Mouse (Mus musculus) cerebellum, adult 8-10 months (tissue): ENCODE data around the gene Rabl3.
A peak's percentile ranks its signal among the peaks of the same experiment; 100 is the strongest.

ENCODE experiments used
- DNase-seq: peaks from one replicate; pipeline ENCODE4 v3.0.0; 2022

Gene Rabl3

GRCm38 (mm10) chr16:37599326-37599725, 59.6 kb downstream of the Rabl3 start:
- no peak for DNase-seq

GRCm38 (mm10) chr16:37603431-37603830, 63.7 kb downstream of the Rabl3 start:
- no peak for DNase-seq

- DNase-seq, result no peak
Observed at GRCm38 (mm10) chr16:37604243-37604642, 64.6 kb downstream of the Rabl3 start.

DNA sequence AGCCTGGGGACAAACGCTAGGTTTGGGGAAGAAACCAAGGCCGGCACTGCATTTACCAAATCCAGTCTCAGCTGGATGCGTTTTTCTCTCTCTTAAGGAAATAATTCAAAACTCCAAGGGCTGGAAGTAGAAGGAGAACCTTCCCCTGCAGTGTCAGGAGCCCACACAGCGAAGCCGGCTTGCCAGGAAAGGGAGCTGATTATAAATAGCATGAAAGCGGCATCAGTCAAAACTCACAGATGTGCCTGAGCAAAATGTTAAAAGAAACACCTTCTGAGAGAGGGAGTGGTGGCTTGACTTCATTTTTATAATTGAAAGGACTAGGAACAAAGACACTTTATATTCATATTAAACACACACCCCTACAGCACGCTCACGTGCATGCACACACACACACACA, 70.6 kb downstream of the Rabl3 start:
- no peak for DNase-seq

GRCm38 (mm10) chr16:37611072-37611471, 71.4 kb downstream of the Rabl3 start:
- peak; percentile 43 for DNase-seq

DNA sequence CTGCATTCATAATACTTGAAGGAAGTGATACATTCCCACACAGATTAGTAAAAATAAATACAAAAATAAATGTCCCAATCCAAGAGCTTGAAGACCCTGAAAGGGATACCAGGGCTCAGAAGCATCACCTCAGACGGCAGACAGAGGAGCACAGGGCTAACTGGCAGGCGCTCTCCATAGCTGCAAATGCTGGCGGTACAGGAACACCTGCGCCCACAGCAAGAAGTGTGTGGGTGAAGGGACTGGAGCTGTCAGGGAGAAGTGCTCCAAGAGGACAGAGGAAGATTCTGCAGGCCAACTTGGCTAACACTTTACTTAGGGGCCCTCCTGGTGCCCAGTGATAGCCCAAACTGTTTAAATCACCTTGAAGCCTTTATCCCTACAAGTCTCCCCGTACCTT, 72.3 kb downstream of the Rabl3 start:
- peak; percentile 50 for DNase-seq

GRCm38 (mm10) chr16:37614540-37614939, 74.9 kb downstream of the Rabl3 start:
- no peak for DNase-seq

DNA sequence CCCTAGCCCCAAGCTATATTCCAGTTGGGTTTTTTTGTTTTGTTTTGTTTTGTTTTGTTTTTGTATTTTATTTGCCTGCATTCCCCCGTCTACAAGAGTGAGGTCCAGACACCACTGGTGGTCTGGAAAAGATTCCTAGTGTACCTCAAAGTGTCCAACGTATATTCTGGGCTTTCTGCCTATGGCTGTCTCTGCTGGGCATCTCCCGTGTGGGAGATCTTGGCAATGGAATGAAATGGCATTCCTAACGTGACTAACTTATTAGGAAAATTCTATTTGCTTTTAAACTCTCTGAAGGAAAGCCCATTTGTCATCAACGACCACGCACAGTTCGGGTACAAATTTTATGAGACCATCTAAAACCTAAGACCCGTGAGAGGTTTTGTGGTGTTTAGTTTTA, 75.7 kb downstream of the Rabl3 start:
- no peak for DNase-seq

GRCm38 (mm10) chr16:37616104-37616503, 76.4 kb downstream of the Rabl3 start:
- DNase-seq, result no peak

GRCm38 (mm10) chr16:37617695-37618094, 78.0 kb downstream of the Rabl3 start:
- no peak for DNase-seq
